Mouse (Mus musculus) C2C12 (cell line): ENCODE data around the gene Lamc1.

Experiments
- CTCF ChIP-seq: IDR thresholded peaks from one replicate; pipeline ENCODE4 v1.5.1; 2011; ENCODE audit not compliant: control insufficient read depth, insufficient read depth, insufficient read length
- MYOD1 ChIP-seq: IDR thresholded peaks from one replicate; pipeline ENCODE4 v1.6.1; 2011; ENCODE audit warnings: low read depth; ENCODE audit not compliant: control insufficient read depth, insufficient read length

DNA sequence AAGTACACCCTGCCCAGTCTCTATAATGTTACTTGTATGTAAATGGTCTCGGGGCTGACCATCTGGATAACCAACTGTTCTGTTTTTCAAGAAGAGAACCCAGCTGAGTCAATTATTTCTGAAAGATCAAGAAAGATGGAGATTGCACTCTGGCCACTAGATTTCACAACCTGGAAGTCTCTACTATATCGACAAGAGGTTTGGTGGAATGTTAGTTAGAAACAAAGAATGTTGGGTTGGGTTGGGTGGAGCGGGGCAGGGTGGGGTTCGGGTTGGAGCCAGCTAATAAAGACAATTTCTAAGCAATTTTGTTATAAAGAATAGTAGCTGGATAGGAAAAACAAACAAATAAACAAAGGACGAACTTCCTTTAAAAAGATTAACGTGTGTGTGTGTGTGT, 62.9 kb downstream of the Lamc1 start:
- TF ChIP-seq CTCF (no peak), MYOD1 (no peak)
